Mouse (Mus musculus): Measurements from ENCODE around the gene Sumo1. TPM values are rescaled to one million over a fixed set of nuclear protein-coding genes. Genes with fewer than 3 reads are reported as not detected.

Sumo1 gene
- polyA plus RNA-seq, 2 experiments, result 42.5 to 153 TPM

GRCm38 (mm10) chr1:59608125-59608762 is 62.4 kb downstream of the Sumo1 start:
- Histone ChIP-seq H3K9ac (replicated peaks) (no peak overlapping the region), H3K9me3 (ENCODE audit: control insufficient read depth, low read length) (no peaks in the 10 kb centered on the region), H3K4me2 (ENCODE audit: low read depth) (no peak overlapping the region), H3K4me1 (replicated peaks; ENCODE audit: control insufficient read depth in 2 of 2, insufficient read depth in 2 of 2, low read length in 1 of 2) (no peaks in the 10 kb centered on the region), H3K27ac (no peak overlapping the region), H3K36me3 (replicated peaks; ENCODE audit: control insufficient read depth, insufficient read depth, low read depth) (no peaks in the 10 kb centered on the region), H3K4me3 (ENCODE audit: insufficient read depth in 1 of 2, low read depth in 2 of 2, low read length in 2 of 2) (no peak overlapping the region), H3K27me3 (ENCODE audit: control insufficient read depth, insufficient read depth, low read length) (no peaks in the 10 kb centered on the region)
- DNase-seq (ENCODE audit: low read depth in 3 of 3, low spot score in 3 of 3), result no peak
- TF ChIP-seq EP300 (IDR thresholded peaks at IDR 0.05; ENCODE audit: low read depth) (no peak), CTCF (IDR thresholded peaks at IDR 0.05; ENCODE audit: low read depth) (no peak)
- 67% methylated on average over 7 of the region's 7 CpGs for WGBS (ENCODE audit: insufficient replicate concordance)
- no peak for ATAC-seq (ENCODE audit: insufficient read depth)

GRCm38 (mm10) chr1:59607071-59607470 is 63.6 kb downstream of the Sumo1 start:
- WGBS (ENCODE audit: insufficient replicate concordance), result 57% methylated on average over 7 of the region's 7 CpGs
- no peak for ATAC-seq (ENCODE audit: insufficient read depth)

GRCm38 (mm10) chr1:59606479-59606878 is 64.2 kb downstream of the Sumo1 start:
- Histone ChIP-seq H3K27ac (no peak overlapping the region), H3K36me3 (replicated peaks; ENCODE audit: control insufficient read depth, insufficient read depth, low read depth) (no peaks in the 10 kb centered on the region), H3K4me3 (ENCODE audit: insufficient read depth in 1 of 2, low read depth in 2 of 2, low read length in 2 of 2) (no peak overlapping the region), H3K9ac (replicated peaks) (no peak overlapping the region), H3K9me3 (ENCODE audit: control insufficient read depth, low read length) (no peaks in the 10 kb centered on the region), H3K4me1 (replicated peaks; ENCODE audit: control insufficient read depth in 2 of 2, insufficient read depth in 2 of 2, low read length in 1 of 2) (no peaks in the 10 kb centered on the region), H3K4me2 (ENCODE audit: low read depth) (no peak overlapping the region), H3K27me3 (ENCODE audit: control insufficient read depth, insufficient read depth, low read length) (no peaks in the 10 kb centered on the region)
- TF ChIP-seq CTCF (IDR thresholded peaks at IDR 0.05; ENCODE audit: low read depth) (no peak), EP300 (IDR thresholded peaks at IDR 0.05; ENCODE audit: low read depth) (no peak)
- ATAC-seq (ENCODE audit: insufficient read depth) (no peak), DNase-seq (ENCODE audit: low read depth in 3 of 3, low spot score in 3 of 3) (no peak)
- WGBS (ENCODE audit: insufficient replicate concordance), result 81% methylated on average over 13 of the region's 13 CpGs

More at GRCm38 (mm10) chr1:59607071-59607470, 63.6 kb downstream of the Sumo1 start:
- Histone ChIP-seq H3K9me3 (ENCODE audit: control insufficient read depth, low read length) (no peaks in the 10 kb centered on the region), H3K4me1 (replicated peaks; ENCODE audit: control insufficient read depth in 2 of 2, insufficient read depth in 2 of 2, low read length in 1 of 2) (no peaks in the 10 kb centered on the region), H3K27ac (no peak overlapping the region), H3K4me2 (ENCODE audit: low read depth) (no peak overlapping the region), H3K4me3 (ENCODE audit: insufficient read depth in 1 of 2, low read depth in 2 of 2, low read length in 2 of 2) (no peak overlapping the region), H3K36me3 (replicated peaks; ENCODE audit: control insufficient read depth, insufficient read depth, low read depth) (no peaks in the 10 kb centered on the region), H3K9ac (replicated peaks) (no peak overlapping the region), H3K27me3 (ENCODE audit: control insufficient read depth, insufficient read depth, low read length) (no peaks in the 10 kb centered on the region)
- TF ChIP-seq EP300 (IDR thresholded peaks at IDR 0.05; ENCODE audit: low read depth), result no peak
- no peak for TF ChIP-seq CTCF (IDR thresholded peaks at IDR 0.05; ENCODE audit: low read depth)
- no peak for DNase-seq (ENCODE audit: low read depth in 3 of 3, low spot score in 3 of 3)

- ATAC-seq (ENCODE audit: insufficient read depth) (no peak), DNase-seq (ENCODE audit: low read depth in 3 of 3, low spot score in 3 of 3) (no peak)
- Histone ChIP-seq H3K4me2 (ENCODE audit: low read depth) (no peak overlapping the region), H3K27me3 (ENCODE audit: control insufficient read depth, insufficient read depth, low read length) (no peaks in the 10 kb centered on the region), H3K27ac (no peak overlapping the region), H3K4me1 (replicated peaks; ENCODE audit: control insufficient read depth in 2 of 2, insufficient read depth in 2 of 2, low read length in 1 of 2) (no peaks in the 10 kb centered on the region), H3K36me3 (replicated peaks; ENCODE audit: control insufficient read depth, insufficient read depth, low read depth) (no peaks in the 10 kb centered on the region), H3K9me3 (ENCODE audit: control insufficient read depth, low read length) (no peaks in the 10 kb centered on the region), H3K9ac (replicated peaks) (no peak overlapping the region), H3K4me3 (ENCODE audit: insufficient read depth in 1 of 2, low read depth in 2 of 2, low read length in 2 of 2) (no peak overlapping the region)
- 23% methylated on average over 11 of the region's 11 CpGs for WGBS (ENCODE audit: insufficient replicate concordance)
- TF ChIP-seq CTCF (IDR thresholded peaks at IDR 0.05; ENCODE audit: low read depth), result peak; percentile 49
- no peak for TF ChIP-seq EP300 (IDR thresholded peaks at IDR 0.05; ENCODE audit: low read depth)
These were observed 66.7 kb downstream of the Sumo1 start for GRCm38 (mm10) chr1:59603893-59604292.

GRCm38 (mm10) chr1:59603417-59603712 is 67.3 kb downstream of the Sumo1 start:
- no peaks in the 10 kb centered on the region for H3K4me1 ChIP-seq (replicated peaks; ENCODE audit: control insufficient read depth in 2 of 2, insufficient read depth in 2 of 2, low read length in 1 of 2)
- no peaks in the 10 kb centered on the region for H3K9me3 ChIP-seq (ENCODE audit: control insufficient read depth, low read length)
- TF ChIP-seq CTCF (IDR thresholded peaks at IDR 0.05; ENCODE audit: low read depth) (no peak), EP300 (IDR thresholded peaks at IDR 0.05; ENCODE audit: low read depth) (no peak)
- no peak overlapping the region for H3K27ac ChIP-seq
- WGBS (ENCODE audit: insufficient replicate concordance), result 63% methylated on average over 2 of the region's 2 CpGs
- no peak overlapping the region for H3K4me2 ChIP-seq (ENCODE audit: low read depth)
- no peaks in the 10 kb centered on the region for H3K36me3 ChIP-seq (replicated peaks; ENCODE audit: control insufficient read depth, insufficient read depth, low read depth)
- DNase-seq (ENCODE audit: low read depth in 3 of 3, low spot score in 3 of 3) (no peak), ATAC-seq (ENCODE audit: insufficient read depth) (no peak)
- H3K4me3 ChIP-seq (ENCODE audit: insufficient read depth in 1 of 2, low read depth in 2 of 2, low read length in 2 of 2), result no peak overlapping the region
- no peaks in the 10 kb centered on the region for H3K27me3 ChIP-seq (ENCODE audit: control insufficient read depth, insufficient read depth, low read length)
- no peak overlapping the region for H3K9ac ChIP-seq (replicated peaks)

Data from liver, embryonic 14.5 days (tissue).